Mouse (Mus musculus): ENCODE data around the gene Crygn.

Gene Crygn

GRCm38 (mm10) chr5:24747533-24747932 is 10.3 kb downstream of the Crygn start:
- DNase-seq (ENCODE audit: low read depth, low spot score) = no peak

GRCm38 (mm10) chr5:24743956-24744355 is 13.9 kb downstream of the Crygn start:
- DNase-seq (ENCODE audit: low read depth, low spot score) = no peak

GRCm38 (mm10) chr5:24741172-24741885 is 16.5 kb downstream of the Crygn start:
- no peak for DNase-seq (ENCODE audit: low read depth, low spot score)

GRCm38 (mm10) chr5:24739141-24739753 is 18.6 kb downstream of the Crygn start:
- DNase-seq (ENCODE audit: low read depth, low spot score) = no peak

GRCm38 (mm10) chr5:24738517-24738916 is 19.3 kb downstream of the Crygn start:
- no peak for DNase-seq (ENCODE audit: low read depth, low spot score)

GRCm38 (mm10) chr5:24737595-24737994 is 20.2 kb downstream of the Crygn start:
- no peak for DNase-seq (ENCODE audit: low read depth, low spot score)

- DNase-seq (ENCODE audit: low read depth, low spot score) = no peak
Observed at GRCm38 (mm10) chr5:24733771-24734426, 23.9 kb downstream of the Crygn start.

- no peak for DNase-seq (ENCODE audit: low read depth, low spot score)
Observed at GRCm38 (mm10) chr5:24733134-24733533, 24.7 kb downstream of the Crygn start.

GRCm38 (mm10) chr5:24730986-24731385 is 26.8 kb downstream of the Crygn start:
- no peak for DNase-seq (ENCODE audit: low read depth, low spot score)

- no peak for DNase-seq (ENCODE audit: low read depth, low spot score)
Observed at GRCm38 (mm10) chr5:24730488-24730871, 27.3 kb downstream of the Crygn start, which contains the start of gene Wdr86. TSS of gene Wdr86 (minus strand) at chr5:24730727.

GRCm38 (mm10) chr5:24729797-24730487 is 27.9 kb downstream of the Crygn start:
- no peak for DNase-seq (ENCODE audit: low read depth, low spot score)

GRCm38 (mm10) chr5:24726901-24727836 is 30.6 kb downstream of the Crygn start:
- DNase-seq (ENCODE audit: low read depth, low spot score) = no peak

GRCm38 (mm10) chr5:24725897-24726296 is 31.9 kb downstream of the Crygn start:
- no peak for DNase-seq (ENCODE audit: low read depth, low spot score)

GRCm38 (mm10) chr5:24724805-24725204 is 33.0 kb downstream of the Crygn start:
- no peak for DNase-seq (ENCODE audit: low read depth, low spot score)

- no peak for DNase-seq (ENCODE audit: low read depth, low spot score)
Observed at GRCm38 (mm10) chr5:24724270-24724634, 33.6 kb downstream of the Crygn start.

GRCm38 (mm10) chr5:24723527-24724269 is 34.1 kb downstream of the Crygn start:
- DNase-seq (ENCODE audit: low read depth, low spot score) = no peak

- DNase-seq (ENCODE audit: low read depth, low spot score) = no peak
Observed at GRCm38 (mm10) chr5:24719852-24720251, 38.0 kb downstream of the Crygn start.

- DNase-seq (ENCODE audit: low read depth, low spot score) = no peak
Observed at GRCm38 (mm10) chr5:24718076-24718475, 39.7 kb downstream of the Crygn start.

GRCm38 (mm10) chr5:24713987-24714386 is 43.8 kb downstream of the Crygn start:
- no peak for DNase-seq (ENCODE audit: low read depth, low spot score)

- no peak for DNase-seq (ENCODE audit: low read depth, low spot score)
Observed at GRCm38 (mm10) chr5:24713199-24713598, 44.6 kb downstream of the Crygn start.
